Mouse (Mus musculus) heart, adult 8-10 months (tissue): ENCODE results near the gene Galp. TPM values are rescaled to one million over a fixed set of nuclear protein-coding genes. Genes with fewer than 3 reads are reported as not detected.
"Not testable (repeated sequence)": the region's sequence is repeated elsewhere in the genome, so short reads cannot be mapped to it uniquely, and the experiment has no call there.

ENCODE experiments used
- DNase-seq: peaks from one replicate; pipeline ENCODE4 v3.0.0; 2022; ENCODE audit warnings: low spot score
- total RNA-seq, 4 experiments: library from RNA; stranded (reverse); gene quantifications; 2 replicates each; pipeline ENCODE4 v1.2.4; 2022

Gene Galp
- total RNA-seq, 4 experiments from 2014 or later = not detected

GRCm38 (mm10) chr7:6254451-6254850 lies 57.6 kb downstream of the Galp start:
- DNase-seq = no peak

- DNase-seq = no peak
Observed at GRCm38 (mm10) chr7:6257386-6257785, 60.5 kb downstream of the Galp start.

- no peak for DNase-seq
Observed at GRCm38 (mm10) chr7:6258232-6259220, 61.6 kb downstream of the Galp start.

- DNase-seq = not testable (repeated sequence)
Observed at GRCm38 (mm10) chr7:6260004-6260403, 63.1 kb downstream of the Galp start.

- DNase-seq = no peak
Observed at GRCm38 (mm10) chr7:6262120-6262519, 65.2 kb downstream of the Galp start.

- DNase-seq = no peak
Observed at GRCm38 (mm10) chr7:6262984-6263383, 66.1 kb downstream of the Galp start.

GRCm38 (mm10) chr7:6265695-6266094 lies 68.8 kb downstream of the Galp start:
- DNase-seq = no peak

Other genes with a start within 250 kb of the Galp start
- gene Vmn1r65, start 186.1 kb upstream of the Galp start, total RNA-seq = not detected
- gene Nlrp4c, start 151.9 kb upstream of the Galp start, total RNA-seq = not detected
- gene Zfp787, start 41.1 kb upstream of the Galp start, total RNA-seq = 10 to 100 TPM; 24.7 to 29.4 (median 28.0) TPM
- 10 to 100 TPM in 2 of 4 experiments, 1 to 10 TPM in 2; 7.0 to 10.3 (median 9.9) TPM for gene Zfp444, start 24.9 kb upstream of the Galp start, total RNA-seq
- not detected for gene Zscan5b, start 25.2 kb downstream of the Galp start, total RNA-seq
- not detected for gene Epp13, start 55.6 kb downstream of the Galp start, total RNA-seq
- gene Zfp667, start 89.5 kb downstream of the Galp start, total RNA-seq = 1 to 10 TPM; 2.9 to 4.9 (median 4.2) TPM
- gene Zfp583, start 134.2 kb downstream of the Galp start, total RNA-seq = 1 to 10 TPM; 1.7 to 3.2 (median 1.9) TPM
- under 1 TPM; 0.17 to 0.44 (median 0.32) TPM for gene Gm3854, start 146.7 kb downstream of the Galp start, total RNA-seq
- 1 to 10 TPM; 2.2 to 3.8 (median 2.9) TPM for gene Zfp78, start 166.2 kb downstream of the Galp start, total RNA-seq
- 1 to 10 TPM; 2.2 to 5.0 (median 3.2) TPM for gene Zfp28, start 186.2 kb downstream of the Galp start, total RNA-seq
- gene Smim17, start 201.6 kb downstream of the Galp start, total RNA-seq = not detected
- gene Gm20715, start 213.2 kb downstream of the Galp start, total RNA-seq = not detected
- not detected for gene Olfr1344, start 241.6 kb downstream of the Galp start, total RNA-seq